Mouse (Mus musculus) liver, embryonic 14.5 days (tissue): Measurements from ENCODE around the gene Myo1g. TPM values are rescaled to one million over a fixed set of nuclear protein-coding genes. Genes with fewer than 3 reads are reported as not detected.

Experiments used
- ATAC-seq: fragments of 200-750 bp; cut with Nextera tagmentation; 2 replicates; pipeline ENCODE4 v1.8.0; 2017; ENCODE audit warnings: moderate number of reproducible peaks, mild to moderate bottlenecking, moderate library complexity; ENCODE audit not compliant: insufficient read depth
- DNase-seq, 3 experiments: peaks; one replicate each; pipeline ENCODE4 v3.0.0-alpha.2; 2012 to 2013; ENCODE audit warnings: low read depth in 3 of 3, low spot score in 3 of 3
- H3K27ac ChIP-seq: fragments of 300-500 bp; sonication (generic); 2 replicates; pipeline ENCODE4 v1.5.1; 2014; ENCODE audit warnings: moderate library complexity, mild to moderate bottlenecking, control low read depth, inconsistent platforms
- H3K27me3 ChIP-seq: fragments of 300-500 bp; sonication (generic); 2 replicates; pipeline ENCODE4 v1.6.1; 2014; ENCODE audit warnings: mild to moderate bottlenecking, low read length, moderate library complexity; ENCODE audit not compliant: control insufficient read depth, insufficient read depth
- H3K36me3 ChIP-seq: fragments of 300-500 bp; sonication (generic); replicated peaks from 2 replicates; pipeline ENCODE4 v1.6.1; 2014; ENCODE audit warnings: low read depth; ENCODE audit not compliant: control insufficient read depth, insufficient read depth
- H3K4me1 ChIP-seq, 2 experiments: fragments of 200-500 bp in 1 of 2; fragments of 300-500 bp in 1 of 2; sonication (generic) in 1 of 2; replicated peaks; 2 replicates each; pipeline ENCODE4 v1.6.1; 2012 to 2014; ENCODE audit warnings: antibody characterized with exemption in 1 of 2, inconsistent platforms in 1 of 2, low read length in 1 of 2; ENCODE audit not compliant: control insufficient read depth in 2 of 2, insufficient read depth in 2 of 2
- H3K4me2 ChIP-seq: fragments of 300-500 bp; sonication (generic); 2 replicates; pipeline ENCODE4 v1.6.1; 2014; ENCODE audit warnings: low read depth, mild to moderate bottlenecking, control low read depth, moderate library complexity
- H3K4me3 ChIP-seq, 2 experiments: fragments of 200-500 bp in 1 of 2; fragments of 300-500 bp in 1 of 2; sonication (generic) in 1 of 2; 2 replicates each; pipeline ENCODE4 v1.5.1; 2012 to 2014; ENCODE audit warnings: low read depth in 2 of 2, low read length in 2 of 2, mild to moderate bottlenecking in 2 of 2, control low read depth in 1 of 2, inconsistent platforms in 1 of 2, moderate library complexity in 1 of 2; ENCODE audit not compliant: insufficient read depth in 1 of 2
- H3K9ac ChIP-seq: fragments of 300-500 bp; sonication (generic); replicated peaks from 2 replicates; pipeline ENCODE4 v1.6.1; 2014; ENCODE audit warnings: mild to moderate bottlenecking, control low read depth, moderate library complexity
- H3K9me3 ChIP-seq: fragments of 300-500 bp; sonication (generic); 2 replicates; pipeline ENCODE4 v1.6.1; 2016; ENCODE audit warnings: low read length, mixed read lengths; ENCODE audit not compliant: control insufficient read depth
- CTCF ChIP-seq: IDR thresholded peaks from 2 replicates; pipeline ENCODE4 v1.5.1; 2016; ENCODE audit warnings: antibody characterized with exemption, low read depth, control low read depth
- EP300 ChIP-seq: IDR thresholded peaks from 2 replicates; pipeline ENCODE4 v1.6.1; 2016; ENCODE audit warnings: antibody characterized with exemption, low read depth
- WGBS: fragments of 180-500 bp; shearing (Covaris S2); extraction: QIAGEN DNeasy Blood & Tissue Kit; methylation state at CpG from one replicate; pipeline ENCODE4 v1.1.7; 2014; ENCODE audit not compliant: insufficient replicate concordance; 5-methylcytosine and 5-hydroxymethylcytosine counted together
- polyA plus RNA-seq, 2 experiments: library from polyadenylated mRNA; depleted of rRNA in 1 of 2; stranded (reverse) in 1 of 2; unstranded in 1 of 2; fragments of >200 nt; fragmentation: Nextera tagmentation in 1 of 2; extraction: Ambion mirVana in 1 of 2; gene quantifications; 2 replicates each; pipeline versions ENCODE4 v1.2.1 to v1.2.3; 2012 to 2014

Gene Myo1g
- polyA plus RNA-seq, 2 experiments = 5.7 to 7.0 TPM

DNA sequence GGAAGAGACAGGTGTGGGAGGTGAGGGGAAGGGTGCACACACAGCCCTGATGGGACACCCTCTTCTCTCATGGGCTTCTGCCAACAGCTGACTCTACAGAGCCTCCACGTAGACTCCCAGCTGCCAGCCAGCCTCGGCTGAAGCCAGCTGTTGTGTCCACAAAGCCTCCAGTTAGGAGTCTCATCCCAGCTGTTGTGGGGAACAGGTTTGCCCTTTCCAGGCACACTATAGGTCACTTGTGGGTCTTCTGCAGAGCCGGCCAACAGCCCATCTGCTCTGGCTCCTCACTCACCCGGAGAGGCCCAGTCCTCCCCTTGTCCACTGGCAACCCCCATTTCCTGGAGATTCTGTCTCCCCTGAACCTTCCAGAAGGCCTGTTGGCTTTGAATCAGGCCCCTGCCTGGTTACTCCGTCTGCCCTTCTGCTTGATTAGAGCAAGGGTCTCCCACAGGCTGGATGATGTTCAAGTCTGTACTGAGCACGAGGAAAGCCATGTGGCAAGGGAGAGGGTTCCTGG, 39.0 kb downstream of the Myo1g start:
- Histone ChIP-seq H3K4me2 (no peak overlapping the region), H3K4me1 (peaks cover 0 to 9% of the 10 kb centered on the region in 2 experiments; a peak in 2 of 4 replicates), H3K4me3 (no peak overlapping the region), H3K27me3 (no peaks in the 10 kb centered on the region), H3K36me3 (no peaks in the 10 kb centered on the region), H3K9ac (no peak overlapping the region), H3K27ac (no peak overlapping the region), H3K9me3 (no peaks in the 10 kb centered on the region)
- no peak for ATAC-seq
- DNase-seq = no peak
- TF ChIP-seq EP300 (no peak), CTCF (no peak)
- 65% methylated on average over 6 of the region's 6 CpGs for WGBS

- Histone ChIP-seq H3K9me3 (no peaks in the 10 kb centered on the region), H3K27me3 (no peaks in the 10 kb centered on the region), H3K4me2 (no peak overlapping the region), H3K36me3 (no peaks in the 10 kb centered on the region), H3K4me1 (peaks cover 0 to 9% of the 10 kb centered on the region in 2 experiments; a peak in 2 of 4 replicates), H3K4me3 (no peak overlapping the region), H3K9ac (no peak overlapping the region), H3K27ac (no peak overlapping the region)
- DNase-seq (no peak), ATAC-seq (no peak)
- 71% methylated on average over 13 of the region's 13 CpGs for WGBS
- no peak for TF ChIP-seq CTCF
- no peak for TF ChIP-seq EP300
Observed at GRCm38 (mm10) chr11:6480681-6481405, 39.9 kb downstream of the Myo1g start.

- no peak overlapping the region for H3K27ac ChIP-seq
- H3K27me3 ChIP-seq = no peaks in the 10 kb centered on the region
- no peaks in the 10 kb centered on the region for H3K9me3 ChIP-seq
- 73% methylated on average over 7 of the region's 7 CpGs for WGBS
- no peak overlapping the region for H3K9ac ChIP-seq
- H3K4me3 ChIP-seq = no peak overlapping the region
- H3K4me1 ChIP-seq = peaks cover 0 to 9% of the 10 kb centered on the region in 2 experiments; a peak in 2 of 4 replicates
- H3K4me2 ChIP-seq = no peak overlapping the region
- DNase-seq = no peak
- ATAC-seq = no peak
- TF ChIP-seq CTCF (no peak), EP300 (no peak)
- no peaks in the 10 kb centered on the region for H3K36me3 ChIP-seq
Observed at GRCm38 (mm10) chr11:6480191-6480590, 40.6 kb downstream of the Myo1g start.

DNA sequence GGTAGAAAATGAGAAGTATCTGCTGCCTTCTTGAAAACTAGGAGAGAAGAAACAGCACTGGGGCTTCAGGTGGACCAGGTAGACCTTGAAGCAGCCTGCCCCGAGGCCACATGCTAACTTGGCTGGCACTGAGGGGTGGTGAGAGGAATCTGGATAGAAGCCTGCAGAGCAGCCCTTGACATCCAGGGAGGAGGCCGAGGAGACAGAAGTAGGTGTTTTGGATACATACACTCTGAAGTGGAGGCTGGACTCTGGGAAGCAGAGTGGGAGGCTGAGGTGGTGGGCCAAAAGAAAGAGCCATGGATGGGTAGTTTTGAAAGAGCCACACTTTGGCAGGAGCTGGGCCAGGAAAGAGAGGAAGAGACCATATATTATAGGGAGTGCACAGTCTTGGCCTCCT, 41.5 kb downstream of the Myo1g start:
- H3K9ac ChIP-seq = no peak overlapping the region
- H3K4me2 ChIP-seq = no peak overlapping the region
- no peak for TF ChIP-seq CTCF
- H3K4me1 ChIP-seq = peaks cover 2 to 11% of the 10 kb centered on the region in 2 experiments; a peak in 3 of 4 replicates
- no peaks in the 10 kb centered on the region for H3K36me3 ChIP-seq
- DNase-seq (no peak), ATAC-seq (no peak)
- no peak overlapping the region for H3K4me3 ChIP-seq
- H3K27ac ChIP-seq = no peak overlapping the region
- 74% methylated on average over 2 of the region's 2 CpGs for WGBS
- no peaks in the 10 kb centered on the region for H3K9me3 ChIP-seq
- H3K27me3 ChIP-seq = no peaks in the 10 kb centered on the region

GRCm38 (mm10) chr11:6477350-6477749, 43.4 kb downstream of the Myo1g start:
- Histone ChIP-seq H3K27ac (no peak overlapping the region), H3K9me3 (no peaks in the 10 kb centered on the region), H3K9ac (no peak overlapping the region), H3K4me3 (no peak overlapping the region), H3K4me2 (no peak overlapping the region), H3K36me3 (peaks cover 9% of the 10 kb centered on the region; the same call in 1 of the 2 replicates), H3K27me3 (no peaks in the 10 kb centered on the region), H3K4me1 (peaks cover 9 to 15% of the 10 kb centered on the region in 2 experiments)
- 94% methylated on average over 1 of the region's 1 CpGs for WGBS
- no peak for TF ChIP-seq CTCF
- TF ChIP-seq EP300 = no peak
- ATAC-seq = no peak
- DNase-seq = no peak
